Mouse (Mus musculus) MEL (cell line): ENCODE measurements at regions not wholly inside any gene's neighbourhood (a gene's known extent, or its start where the extent isn't known, plus 50 kb on each side); places are given as distances from the start of the nearest gene placed in this dataset.

Experiments
- DNase-seq: peaks from one replicate; pipeline ENCODE4 v3.0.0; 2011; ENCODE audit warnings: low read depth, low spot score
- H3K27ac ChIP-seq: 2 replicates; pipeline ENCODE4 v1.5.1; 2012; ENCODE audit warnings: low read depth, mild to moderate bottlenecking, control low read depth, low read length, moderate library complexity; ENCODE audit not compliant: control insufficient read depth
- H3K27me3 ChIP-seq, 2 experiments: fragments of 150-350 bp in 1 of 2; sonication (generic) in 1 of 2; 2 replicates each; pipeline ENCODE4 v1.6.1; 2012; ENCODE audit warnings: low read length in 2 of 2, mild to moderate bottlenecking in 2 of 2, improper control_type of control experiment in 1 of 2, moderate library complexity in 1 of 2; ENCODE audit not compliant: insufficient read depth in 2 of 2, control insufficient read depth in 1 of 2
- H3K36me3 ChIP-seq, 2 experiments: 2 replicates each; pipeline ENCODE4 v1.6.1; 2012 to 2014; ENCODE audit warnings: low read length in 2 of 2, improper control_type of control experiment in 1 of 2, inconsistent platforms in 1 of 2, mild to moderate bottlenecking in 1 of 2; ENCODE audit not compliant: insufficient read depth in 2 of 2, control insufficient read depth in 1 of 2
- H3K4me1 ChIP-seq, 2 experiments: fragments of 150-350 bp in 1 of 2; sonication (generic) in 1 of 2; 2 replicates each; pipeline ENCODE4 v1.6.1; 2012; ENCODE audit warnings: low read length in 2 of 2, improper control_type of control experiment in 1 of 2, mild to moderate bottlenecking in 1 of 2; ENCODE audit not compliant: insufficient read depth in 2 of 2, control insufficient read depth in 1 of 2
- H3K4me3 ChIP-seq, 2 experiments: fragments of 150-350 bp in 1 of 2; sonication (generic) in 1 of 2; 2 replicates each; pipeline ENCODE4 v1.5.1; 2012; ENCODE audit warnings: low read depth in 2 of 2, low read length in 2 of 2, mild to moderate bottlenecking in 2 of 2, moderate library complexity in 2 of 2, control low read depth in 1 of 2, improper control_type of control experiment in 1 of 2; ENCODE audit not compliant: control insufficient read depth in 1 of 2, insufficient read depth in 1 of 2
- H3K79me2 ChIP-seq: 2 replicates; pipeline ENCODE4 v1.6.1; 2012; ENCODE audit warnings: mild to moderate bottlenecking, low read length, moderate library complexity; ENCODE audit not compliant: control insufficient read depth, poor library complexity, insufficient read depth
- H3K9ac ChIP-seq: 2 replicates; pipeline ENCODE4 v1.6.1; 2012; ENCODE audit warnings: low read depth, mild to moderate bottlenecking, control low read depth, low read length, moderate library complexity; ENCODE audit not compliant: control insufficient read depth, poor library complexity, severe bottlenecking
- H3K9me3 ChIP-seq: fragments of 150-350 bp; sonication (generic); replicated peaks from 2 replicates; pipeline ENCODE4 v1.6.1; 2012; ENCODE audit warnings: mild to moderate bottlenecking, low read length, improper control_type of control experiment, moderate library complexity; ENCODE audit not compliant: insufficient read depth
- BHLHE40 ChIP-seq: IDR thresholded peaks from 2 replicates; pipeline ENCODE4 v1.6.1; 2012; ENCODE audit warnings: low read depth, mild to moderate bottlenecking, inconsistent platforms, low read length, improper control_type of control experiment, borderline replicate concordance
- CHD1 ChIP-seq: IDR thresholded peaks from 2 replicates; pipeline ENCODE4 v1.6.1; 2012; ENCODE audit warnings: low read depth, mild to moderate bottlenecking, inconsistent platforms, low read length, improper control_type of control experiment
- CHD2 ChIP-seq: IDR thresholded peaks from 2 replicates; pipeline ENCODE4 v1.6.1; 2011; ENCODE audit warnings: low read length, improper control_type of control experiment
- CTCF ChIP-seq, 3 experiments: IDR thresholded peaks in 2 of 3; conservative IDR thresholded peaks in 1 of 3; 2 replicates each; pipeline ENCODE4 v1.5.1; 2011 to 2012; ENCODE audit warnings: low read length in 3 of 3, low read depth in 2 of 3, mild to moderate bottlenecking in 2 of 3, improper control_type of control experiment in 1 of 3, inconsistent platforms in 1 of 3, mixed read lengths in 1 of 3, moderate library complexity in 1 of 3; ENCODE audit not compliant: control insufficient read depth in 1 of 3, insufficient read depth in 1 of 3, poor library complexity in 1 of 3, severe bottlenecking in 1 of 3
- ELF1 ChIP-seq: IDR thresholded peaks from 2 replicates; pipeline ENCODE4 v1.6.1; 2014; ENCODE audit warnings: low read depth, mild to moderate bottlenecking, inconsistent platforms, low read length, improper control_type of control experiment, moderate library complexity
- EP300 ChIP-seq, 2 experiments: IDR thresholded peaks; 2 replicates each; pipeline ENCODE4 v1.6.1; 2011; ENCODE audit warnings: improper control_type of control experiment in 2 of 2, low read length in 2 of 2, low read depth in 1 of 2, mild to moderate bottlenecking in 1 of 2
- ETS1 ChIP-seq: IDR thresholded peaks from 2 replicates; pipeline ENCODE4 v1.6.1; 2012; ENCODE audit warnings: low read depth, mild to moderate bottlenecking, inconsistent platforms, low read length, improper control_type of control experiment, moderate library complexity
- MAFK ChIP-seq: IDR thresholded peaks from 2 replicates; pipeline ENCODE4 v1.6.1; 2011; ENCODE audit warnings: low read depth, mild to moderate bottlenecking, low read length, improper control_type of control experiment, borderline replicate concordance
- MYC ChIP-seq: IDR thresholded peaks from 2 replicates; pipeline ENCODE4 v1.6.1; 2011; ENCODE audit warnings: low read depth, mild to moderate bottlenecking, low read length, improper control_type of control experiment, moderate library complexity
- NELFE ChIP-seq: IDR thresholded peaks from 2 replicates; pipeline ENCODE4 v1.6.1; 2011; ENCODE audit warnings: low read depth, low read length, improper control_type of control experiment
- NRF1 ChIP-seq: IDR thresholded peaks from 2 replicates; pipeline ENCODE4 v1.6.1; 2014; ENCODE audit warnings: low read depth, mild to moderate bottlenecking, inconsistent platforms, low read length, improper control_type of control experiment, moderate library complexity; ENCODE audit not compliant: poor library complexity, insufficient read depth, severe bottlenecking
- POLR2AphosphoS5 ChIP-seq: IDR thresholded peaks from 2 replicates; pipeline ENCODE4 v1.6.1; 2012; ENCODE audit warnings: low read depth, borderline replicate concordance, mild to moderate bottlenecking, inconsistent platforms, low read length, moderate library complexity, mixed read lengths
- RCOR1 ChIP-seq: IDR thresholded peaks from 2 replicates; pipeline ENCODE4 v1.6.1; 2012; ENCODE audit warnings: low read depth, mild to moderate bottlenecking, inconsistent platforms, low read length, improper control_type of control experiment
- TBP ChIP-seq: IDR thresholded peaks from 2 replicates; pipeline ENCODE4 v1.8.0; 2011; ENCODE audit warnings: low read depth, low read length, improper control_type of control experiment
- USF1 ChIP-seq: IDR thresholded peaks from 2 replicates; pipeline ENCODE4 v1.6.1; 2014; ENCODE audit warnings: low read depth, mild to moderate bottlenecking, inconsistent platforms, low read length, improper control_type of control experiment, moderate library complexity
- USF2 ChIP-seq, 2 experiments: IDR thresholded peaks; 2 replicates each; pipeline ENCODE4 v1.6.1; 2011 to 2012; ENCODE audit warnings: improper control_type of control experiment in 2 of 2, low read length in 2 of 2, borderline replicate concordance in 1 of 2, inconsistent platforms in 1 of 2, low read depth in 1 of 2, mild to moderate bottlenecking in 1 of 2; ENCODE audit not compliant: insufficient read depth in 1 of 2
- ZKSCAN1 ChIP-seq: IDR thresholded peaks from 2 replicates; pipeline ENCODE4 v1.6.1; 2012; ENCODE audit warnings: low read depth, mild to moderate bottlenecking, inconsistent platforms, low read length, improper control_type of control experiment, moderate library complexity
- ZNF384 ChIP-seq: IDR thresholded peaks from 2 replicates; pipeline ENCODE4 v1.6.1; 2012; ENCODE audit warnings: low read depth, mild to moderate bottlenecking, inconsistent platforms, low read length, improper control_type of control experiment

GRCm38 (mm10) chr9:84558346-84558745 is 633.4 kb downstream of the Bckdhb start:
- Histone ChIP-seq H3K27ac (no peak overlapping the region), H3K36me3 (no peaks in the 10 kb centered on the region), H3K4me3 (no peak overlapping the region), H3K9me3 (no peaks in the 10 kb centered on the region), H3K9ac (no peak overlapping the region), H3K4me1 (no peaks in the 10 kb centered on the region), H3K27me3 (no peaks in the 10 kb centered on the region), H3K79me2 (no peaks in the 10 kb centered on the region)
- no peak for DNase-seq
- no peak for TF ChIP-seq NRF1

DNA sequence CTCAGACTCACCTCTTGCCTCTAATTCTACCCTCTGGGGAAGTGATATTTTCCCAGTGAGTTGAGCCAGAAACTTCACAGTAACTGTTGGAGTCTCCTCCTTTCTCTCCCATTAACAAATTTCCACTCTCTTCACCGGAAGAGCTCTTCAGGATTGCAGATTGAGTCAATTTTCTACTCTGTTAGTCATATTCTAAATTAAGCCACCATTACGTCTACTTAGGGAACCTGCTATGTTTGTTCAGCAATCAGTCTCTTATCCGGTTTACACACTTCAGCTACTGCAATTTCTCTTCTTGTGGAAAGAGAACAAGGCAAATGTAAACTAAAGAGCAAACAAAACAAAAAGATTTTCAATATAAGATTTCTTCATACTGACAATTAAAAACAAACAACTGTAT is 644.6 kb downstream of the Bckdhb start:
- H3K4me3 ChIP-seq: no peak overlapping the region
- DNase-seq: no peak
- no peaks in the 10 kb centered on the region for H3K4me1 ChIP-seq
- no peak overlapping the region for H3K27ac ChIP-seq
- no peaks in the 10 kb centered on the region for H3K79me2 ChIP-seq
- H3K27me3 ChIP-seq: no peaks in the 10 kb centered on the region
- no peaks in the 10 kb centered on the region for H3K36me3 ChIP-seq
- H3K9me3 ChIP-seq: no peaks in the 10 kb centered on the region
- no peak overlapping the region for H3K9ac ChIP-seq
- no peak for TF ChIP-seq ZNF384
- no peak for TF ChIP-seq TBP
- no peak for TF ChIP-seq EP300 (IDR thresholded peaks at IDR 0.05; ENCODE audit: low read depth in 1 of 2, low read length in 2 of 2)
- no peak for TF ChIP-seq ELF1
- TF ChIP-seq ETS1: no peak
- no peak for TF ChIP-seq CTCF (IDR thresholded peaks at IDR 0.05 in 2 of 3, conservative IDR thresholded peaks at IDR 0.05 in 1 of 3; ENCODE audit: control insufficient read depth in 1 of 3, insufficient read depth in 1 of 3, low read depth in 2 of 3, low read length in 3 of 3, poor library complexity in 1 of 3, severe bottlenecking in 1 of 3)
- no peak for TF ChIP-seq USF1
- no peak for TF ChIP-seq RCOR1
- no peak for TF ChIP-seq CHD2
- no peak for TF ChIP-seq CHD1
- TF ChIP-seq ZKSCAN1: no peak
- no peak for TF ChIP-seq BHLHE40
- no peak for TF ChIP-seq MAFK
- no peak for TF ChIP-seq MYC
- TF ChIP-seq NELFE: no peak
- no peak for TF ChIP-seq POLR2AphosphoS5
- TF ChIP-seq USF2 (IDR thresholded peaks at IDR 0.05; ENCODE audit: borderline replicate concordance in 1 of 2, insufficient read depth in 1 of 2, low read depth in 1 of 2, low read length in 2 of 2): no peak
- TF ChIP-seq, all 39 proteins: peak for 0
